Comparison of ENCODE assay signal across 8 mouse cellular contexts in the genomic region with DNA sequence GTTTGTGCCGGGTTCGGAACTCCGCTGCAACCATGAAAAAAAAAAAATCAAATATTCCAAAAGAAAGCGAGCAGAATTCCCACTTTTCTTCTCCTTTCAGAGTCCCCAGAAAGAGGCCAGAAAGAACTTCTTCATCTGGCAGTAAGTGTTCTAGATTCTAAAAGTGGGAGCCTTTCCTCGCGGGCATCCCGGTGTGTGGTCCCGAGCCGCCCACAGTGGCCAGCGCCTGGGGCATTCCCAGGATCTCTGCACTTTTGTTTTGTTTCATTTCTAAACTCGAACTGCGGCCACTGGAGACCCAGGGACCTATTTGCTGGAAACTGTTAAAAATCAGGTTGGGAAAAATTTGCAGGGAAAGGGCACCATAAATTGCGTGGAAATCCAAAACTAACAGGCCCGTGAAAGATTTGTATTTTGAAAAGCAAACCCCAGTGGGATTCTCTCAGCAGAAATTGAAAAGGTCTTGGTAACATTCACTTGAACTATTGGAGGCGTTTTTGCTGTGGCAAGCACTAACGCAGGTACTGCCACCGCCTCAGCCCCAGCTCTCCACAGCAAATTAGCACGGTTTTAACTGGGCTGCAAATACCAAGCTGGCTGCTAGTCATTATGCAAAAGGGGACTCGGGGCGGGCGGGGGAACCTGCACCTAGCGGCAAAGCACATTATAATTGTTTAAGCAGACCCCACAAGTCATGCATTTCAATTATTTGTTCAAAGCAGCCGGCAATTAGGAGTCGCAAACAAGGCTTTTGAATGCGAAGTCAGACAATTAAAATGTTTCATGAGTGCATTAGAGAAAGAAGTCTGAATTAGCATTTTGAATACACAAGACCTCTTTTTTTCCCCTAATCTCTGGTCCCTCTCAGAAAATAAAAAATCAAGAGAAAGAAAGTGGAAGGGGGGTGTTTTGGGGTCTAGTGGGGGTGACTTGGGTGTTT.
DNase-seq lines count a peak whose midpoint lies in the region; ATAC-seq and TF ChIP-seq lines count a peak whose summit lies in the region.

No protein-coding gene starts in this region.

- H3K4me3 ChIP-seq in gastrocnemius, adult 2 months: 0 out of 2 replicates have a peak overlapping the region, but pooled peaks have one; percentile 7
- peak overlapping the region; percentile 20; the same call in 1 of the 2 replicates for H3K4me3 ChIP-seq in lung, postnatal 0 days (ENCODE audit: low read depth, low read length)
- no peak overlapping the region for H3K4me3 ChIP-seq in lung, adult 2 months (replicated peaks; ENCODE audit: extremely low read depth, low read depth, low read length)
- H3K4me3 ChIP-seq in hindbrain, embryonic 15.5 days: peak overlapping the region; percentile 30
- peak overlapping the region; percentile 23 for H3K4me3 ChIP-seq in neural tube, embryonic 15.5 days (replicated peaks)

- H3K9ac ChIP-seq in lung, postnatal 0 days (replicated peaks; ENCODE audit: low read depth): no peak overlapping the region
- no peak overlapping the region for H3K9ac ChIP-seq in hindbrain, embryonic 15.5 days
- no peak overlapping the region for H3K9ac ChIP-seq in neural tube, embryonic 15.5 days (replicated peaks)

- TF ChIP-seq CTCF in gastrocnemius, adult 2 months (IDR thresholded peaks at IDR 0.05): no peak
- no peak for TF ChIP-seq CTCF in lung, postnatal 0 days (IDR thresholded peaks at IDR 0.05)
- TF ChIP-seq CTCF in lung, adult 2 months (IDR thresholded peaks at IDR 0.05; ENCODE audit: insufficient read depth, low read length): no peak

- DNase-seq in gastrocnemius, adult 2 months: no peak
- DNase-seq in gastrocnemius, postnatal 25 days: no peak
- DNase-seq in lung, postnatal 0 days (ENCODE audit: low spot score): no peak
- no peak for DNase-seq in lung, adult 2 months
- no peak for DNase-seq in ovary, postnatal 36 days (ENCODE audit: low spot score)
- DNase-seq in urinary bladder, postnatal 10 days (ENCODE audit: low spot score): no peak

- 6% methylated on average over 25 of the region's 25 CpGs for WGBS in lung, postnatal 0 days
- 8% methylated on average over 25 of the region's 25 CpGs for WGBS in lung, adult 2 months
- WGBS in hindbrain, embryonic 15.5 days: 3% methylated on average over 25 of the region's 25 CpGs
- 3% methylated on average over 25 of the region's 25 CpGs for WGBS in neural tube, embryonic 15.5 days

- H3K4me2 ChIP-seq in lung, postnatal 0 days (replicated peaks; ENCODE audit: low read depth, low read length): no peak overlapping the region
- H3K4me2 ChIP-seq in hindbrain, embryonic 15.5 days: peak overlapping the region; percentile 62
- peak overlapping the region; percentile 54 for H3K4me2 ChIP-seq in neural tube, embryonic 15.5 days

- H3K27me3 ChIP-seq in lung, postnatal 0 days (replicated peaks; ENCODE audit: insufficient read depth, low read length): peaks cover 43% of the 10 kb centered on the region
- peaks cover 27% of the 10 kb centered on the region for H3K27me3 ChIP-seq in hindbrain, embryonic 15.5 days
- peaks cover 33% of the 10 kb centered on the region for H3K27me3 ChIP-seq in neural tube, embryonic 15.5 days (replicated peaks)

- no peak for TF ChIP-seq EP300 in lung, postnatal 0 days (IDR thresholded peaks at IDR 0.05)

- intact Hi-C loops in gastrocnemius, adult 2 months (cut with DNase I): no loop called here

- H3K9me3 ChIP-seq in lung, postnatal 0 days (ENCODE audit: low read length): no peaks in the 10 kb centered on the region
- no peaks in the 10 kb centered on the region for H3K9me3 ChIP-seq in hindbrain, embryonic 15.5 days
- H3K9me3 ChIP-seq in neural tube, embryonic 15.5 days (replicated peaks): no peaks in the 10 kb centered on the region

- no peaks in the 10 kb centered on the region for H3K36me3 ChIP-seq in lung, postnatal 0 days (ENCODE audit: insufficient read depth, low read length)
- no peaks in the 10 kb centered on the region for H3K36me3 ChIP-seq in hindbrain, embryonic 15.5 days
- no peaks in the 10 kb centered on the region for H3K36me3 ChIP-seq in neural tube, embryonic 15.5 days

- TF ChIP-seq POLR2A in lung, adult 2 months (IDR thresholded peaks at IDR 0.05; ENCODE audit: borderline replicate concordance, extremely low read depth, low read depth, low read length): no peak

- no peak overlapping the region for H3K27ac ChIP-seq in gastrocnemius, adult 2 months
- H3K27ac ChIP-seq in lung, postnatal 0 days (ENCODE audit: low read length): no peak overlapping the region
- H3K27ac ChIP-seq in hindbrain, embryonic 15.5 days (replicated peaks): peak overlapping the region; percentile 26; the same call in 1 of the 2 replicates
- no peak overlapping the region for H3K27ac ChIP-seq in neural tube, embryonic 15.5 days (replicated peaks)

- no peak for ATAC-seq in lung, postnatal 0 days
- ATAC-seq in hindbrain, embryonic 15.5 days (ENCODE audit: low FRiP score, low read depth): peak; percentile 76; the same call in 1 of the 2 replicates
- ATAC-seq in neural tube, embryonic 15.5 days (ENCODE audit: low FRiP score): peak; percentile 59; the same call in 1 of the 2 replicates

- H3K4me1 ChIP-seq in lung, postnatal 0 days (ENCODE audit: insufficient read depth, low read depth, low read length): no peaks in the 10 kb centered on the region
- no peaks in the 10 kb centered on the region for H3K4me1 ChIP-seq in lung, adult 2 months (ENCODE audit: control insufficient read depth, insufficient read depth, low read length)
- peaks cover 29% of the 10 kb centered on the region for H3K4me1 ChIP-seq in hindbrain, embryonic 15.5 days (replicated peaks)
- H3K4me1 ChIP-seq in neural tube, embryonic 15.5 days: peaks cover 26% of the 10 kb centered on the region
